Mouse (Mus musculus) left cerebral cortex, postnatal 36 days (tissue): ENCODE results near the gene Lactb. TPM values are rescaled to one million over a fixed set of nuclear protein-coding genes. Genes with fewer than 3 reads are reported as not detected.
A peak's percentile ranks its signal among the peaks of the same experiment; 100 is the strongest.
"Not testable (repeated sequence)": the region's sequence is repeated elsewhere in the genome, so short reads cannot be mapped to it uniquely, and the experiment has no call there.

Experiments used
- DNase-seq, 2 experiments: peaks; one replicate each; pipeline ENCODE4 v3.0.0; 2021 to 2022; ENCODE audit warnings: low spot score in 2 of 2, mixed read lengths in 1 of 2
- intact Hi-C: fragments of 180-260 bp; cut with DNase I; formaldehyde crosslinking; loops from one replicate; pipeline ENCODE4 v1.15.1; 2025
- total RNA-seq, 2 experiments: library from RNA; stranded (reverse); gene quantifications; 2 replicates each; pipeline ENCODE4 v1.2.3; 2021

Lactb gene
- total RNA-seq, 2 experiments from 2014 or later, result 18.8 to 19.0 TPM

DNA sequence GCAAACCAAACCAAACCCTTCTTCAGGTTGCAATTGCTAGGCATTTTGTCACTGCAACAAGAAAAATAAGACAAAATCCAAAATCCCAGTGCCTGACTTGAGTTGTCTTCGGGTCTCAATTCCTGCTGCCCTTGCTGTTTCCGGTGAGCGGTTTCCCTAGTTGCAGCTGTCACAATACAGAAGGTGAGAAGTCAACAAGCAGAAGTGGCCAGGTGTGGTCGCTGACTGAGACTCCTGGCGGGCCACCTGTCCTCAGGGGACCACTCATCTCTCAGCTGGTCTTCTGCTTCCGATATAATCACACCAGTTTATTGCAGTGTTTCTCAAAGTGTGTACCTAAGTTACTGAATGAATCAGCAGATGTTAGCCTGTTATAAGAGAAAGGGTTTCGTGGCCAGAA is 44.9 kb downstream of the Lactb start:
- intact Hi-C loops, result no loop called here
- no peak for DNase-seq

DNA sequence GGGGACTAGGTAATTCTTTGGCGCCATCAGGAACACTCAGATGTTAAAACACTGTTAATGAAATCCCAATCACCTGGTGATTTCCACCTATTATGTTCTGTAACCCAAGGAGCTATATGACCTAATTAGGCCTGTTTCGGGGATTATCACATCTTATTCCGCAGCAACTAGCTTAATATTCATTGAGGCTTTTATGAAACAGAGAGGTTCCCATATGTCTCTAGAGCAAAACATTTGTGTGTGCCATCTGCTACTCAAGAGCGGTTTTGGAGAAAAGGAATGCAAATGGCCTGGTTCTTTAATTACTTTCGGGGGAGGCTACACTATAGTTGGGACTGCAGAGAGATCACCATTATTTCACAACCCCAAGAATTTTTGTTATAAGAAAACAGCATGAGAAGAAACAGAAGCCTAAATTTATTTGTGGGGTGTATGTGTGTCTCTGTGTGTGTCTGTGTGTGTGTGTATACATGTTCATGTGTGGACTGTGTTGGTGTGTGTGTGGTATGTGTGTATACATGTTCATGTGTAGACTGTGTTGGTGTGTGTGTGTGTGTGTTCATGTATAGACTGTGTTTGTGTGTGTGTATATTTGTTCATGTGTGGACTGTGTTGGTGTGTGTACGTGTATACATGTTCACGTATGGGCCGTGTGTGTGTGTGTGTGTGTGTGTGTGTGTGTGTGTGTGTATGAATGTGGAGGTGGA is 47.4 kb downstream of the Lactb start:
- DNase-seq, result no peak
- intact Hi-C loops, result no loop called here

DNA sequence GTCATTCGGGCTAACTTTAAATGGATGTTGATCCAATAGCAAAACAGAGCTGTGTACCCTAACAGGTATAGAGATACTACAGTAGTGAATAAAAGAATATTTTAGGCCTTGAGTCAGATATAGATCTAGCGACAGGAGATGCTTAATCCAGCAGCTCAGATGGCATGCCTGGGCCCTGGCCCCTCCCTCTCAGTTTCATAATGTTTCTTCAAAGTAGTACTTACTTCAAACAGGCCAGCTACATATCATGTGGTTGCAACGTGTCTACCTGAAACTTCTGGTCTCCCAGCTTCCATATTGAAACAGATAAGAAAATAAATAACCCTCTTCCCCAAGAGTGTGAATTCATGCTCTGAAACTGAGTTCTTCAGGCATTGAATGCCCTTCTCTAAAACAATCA is 49.4 kb downstream of the Lactb start:
- intact Hi-C loops, result no loop called here
- DNase-seq, result no peak

DNA sequence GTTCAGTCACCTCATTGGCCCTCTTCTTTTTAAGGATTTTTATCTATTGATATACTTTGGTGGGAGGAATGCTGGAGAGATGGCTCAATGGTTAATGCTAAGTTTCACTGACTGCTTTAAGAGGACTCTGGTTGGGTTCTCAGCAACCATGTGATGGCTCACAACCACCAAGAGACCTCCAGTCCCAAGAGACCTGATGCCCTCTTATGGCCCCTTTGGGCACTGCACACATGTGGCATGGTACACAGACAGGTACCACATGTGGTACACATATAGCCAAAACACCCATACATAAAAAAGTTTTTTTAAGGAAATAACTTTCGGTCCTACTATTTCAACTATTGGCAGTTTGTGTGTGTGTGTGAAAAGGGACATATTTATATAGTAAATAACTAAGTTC is 53.2 kb downstream of the Lactb start:
- no peak for DNase-seq
- intact Hi-C loops, result no loop called here

DNA sequence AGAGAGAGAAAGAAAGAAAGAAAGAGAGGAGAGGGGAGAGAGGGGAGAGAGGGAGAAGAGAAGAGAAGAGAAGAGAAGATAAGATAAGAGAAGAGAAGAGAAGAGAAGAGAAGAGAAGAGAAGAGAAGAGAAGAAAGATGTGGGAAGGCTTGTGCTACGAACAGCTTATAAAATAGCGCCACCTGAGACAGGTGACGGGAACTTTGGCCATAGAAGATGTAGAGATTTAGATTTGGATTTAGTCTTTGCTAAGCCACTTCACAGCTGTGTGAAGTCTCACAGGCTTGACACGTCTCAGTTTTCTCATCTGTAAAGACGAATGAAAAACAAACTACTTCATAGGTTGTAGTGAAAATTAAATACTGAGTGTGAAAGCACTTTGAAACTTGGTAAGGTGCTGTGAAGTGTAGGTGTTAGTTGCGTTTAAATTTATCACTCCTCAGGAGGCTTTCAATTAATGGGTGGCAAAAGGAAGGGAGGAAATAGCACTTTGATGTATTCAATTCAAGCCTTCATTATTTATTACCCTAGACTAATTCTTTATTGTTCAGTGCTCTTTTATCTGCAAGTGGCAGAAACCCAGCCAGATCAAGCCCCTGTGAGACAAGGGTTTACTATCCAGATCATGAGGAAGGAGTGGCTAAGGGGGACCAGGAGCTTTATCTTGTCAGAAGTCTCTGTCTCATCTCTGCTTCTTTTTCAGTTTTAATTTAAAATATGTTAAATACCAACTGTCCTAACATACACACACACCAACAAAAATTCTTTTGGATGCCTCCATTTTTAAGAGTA is 54.6 kb downstream of the Lactb start:
- intact Hi-C loops, result no loop called here
- DNase-seq, result no peak

DNA sequence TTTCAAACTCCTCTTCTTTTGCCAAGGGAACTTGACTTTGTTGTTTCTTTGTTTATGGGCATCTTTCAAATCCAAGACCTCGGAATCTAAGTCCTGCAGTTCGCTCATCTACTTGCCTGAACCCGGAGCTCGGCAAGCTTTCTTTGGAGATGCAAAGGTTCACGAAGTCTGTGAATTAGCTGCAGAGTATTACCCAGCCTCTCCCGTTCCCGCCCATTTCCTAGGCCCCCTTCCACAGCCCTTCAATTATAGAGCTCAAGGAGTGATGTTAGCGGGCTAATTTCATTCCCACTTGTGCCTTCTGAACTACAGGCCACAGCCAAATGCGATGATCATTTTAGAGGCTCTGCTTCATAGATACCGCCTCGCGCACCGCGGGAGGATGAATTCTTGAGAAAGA is 55.3 kb downstream of the Lactb start:
- DNase-seq, result no peak
- intact Hi-C loops, result no loop called here

DNA sequence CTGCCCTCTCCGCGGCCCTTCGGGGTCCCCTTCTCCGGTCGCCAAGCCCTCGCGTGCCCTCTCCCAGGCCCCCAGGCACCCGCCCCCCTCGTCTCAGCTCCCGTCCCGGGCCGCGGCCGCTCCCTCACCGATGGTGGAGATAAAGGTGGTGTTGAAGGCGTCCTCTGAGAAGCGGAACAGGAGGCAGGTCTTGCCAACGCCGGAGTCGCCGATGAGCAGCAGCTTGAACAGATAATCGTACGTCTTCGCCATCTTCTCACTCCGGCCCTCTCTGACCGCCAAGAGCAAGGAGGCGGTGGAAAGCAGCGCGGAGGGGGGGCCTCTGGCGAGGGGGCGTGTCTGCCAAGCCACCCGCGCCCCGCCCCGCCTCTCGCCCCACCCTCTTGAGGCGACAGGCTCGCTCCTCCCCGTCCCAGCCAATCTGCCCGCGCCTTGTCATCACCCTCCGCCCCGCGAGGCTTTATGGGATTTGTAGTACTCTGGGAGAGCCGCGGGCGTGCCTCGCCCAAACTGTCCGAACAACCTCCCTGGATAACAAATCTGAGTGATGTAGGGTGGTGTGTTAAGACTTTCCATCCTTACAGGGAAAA is 55.8 kb downstream of the Lactb start, which contains the start of gene Rab8b:
Rab8b (minus strand) TSS at position 306 of the 590 bp plus-strand sequence.
- intact Hi-C loops, result no loop called here
- peak; percentile 95 to 96 for DNase-seq

DNA sequence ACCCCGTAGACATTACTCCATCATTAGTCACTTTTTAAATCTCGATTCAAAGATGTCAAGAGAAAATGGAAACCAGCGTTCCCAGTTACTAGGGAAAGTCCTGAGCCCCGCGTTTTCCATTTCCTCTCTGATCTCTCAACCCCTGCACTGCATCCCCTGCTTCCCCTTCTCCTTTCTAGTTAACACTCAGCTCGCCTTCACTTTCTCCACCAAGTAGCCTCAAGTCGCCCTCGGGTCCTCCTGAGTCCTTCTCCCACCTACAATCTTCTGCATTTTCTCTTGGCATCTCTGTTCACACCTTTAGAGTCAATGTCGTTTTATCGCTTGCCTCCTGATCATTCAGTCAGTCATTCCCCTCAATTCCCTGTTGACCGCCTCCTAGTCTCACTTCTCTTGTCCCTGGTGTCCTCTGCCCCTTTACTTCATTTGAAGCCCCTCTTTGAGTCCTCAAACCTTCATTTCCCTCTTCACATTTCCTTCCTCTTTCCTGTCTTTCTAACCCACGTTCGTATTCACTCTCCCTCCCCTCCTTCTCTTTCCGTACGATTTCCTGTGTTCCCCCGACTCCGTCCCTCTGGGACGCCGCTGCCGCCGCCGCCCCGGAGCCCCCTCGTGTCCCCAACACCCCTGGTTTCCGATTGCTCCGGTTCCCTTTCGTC is 56.5 kb downstream of the Lactb start:
- no peak for DNase-seq

DNA sequence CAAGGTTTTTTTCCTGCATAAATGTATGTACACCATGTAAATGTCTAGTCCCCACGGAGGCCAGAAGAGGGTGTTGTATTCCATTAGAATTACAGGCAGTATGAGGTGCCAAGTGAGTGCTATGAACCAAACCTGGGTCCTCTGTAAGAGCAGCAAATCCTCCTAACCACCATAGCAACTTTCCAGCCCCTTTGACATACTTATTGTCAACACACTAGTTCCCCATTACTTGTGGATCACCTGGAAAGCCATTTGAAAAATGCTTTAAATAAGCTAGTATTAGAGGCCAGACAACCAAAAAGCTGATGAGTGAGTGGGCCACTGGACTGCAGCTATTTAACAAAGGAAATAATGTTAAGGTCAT is 57.4 kb downstream of the Lactb start:
- intact Hi-C loops, result no loop called here
- peak in 1 of 2 experiments; percentile 1 for DNase-seq

More for the DNA sequence above, 56.5 kb downstream of the Lactb start:
- intact Hi-C loops, result no loop called here

DNA sequence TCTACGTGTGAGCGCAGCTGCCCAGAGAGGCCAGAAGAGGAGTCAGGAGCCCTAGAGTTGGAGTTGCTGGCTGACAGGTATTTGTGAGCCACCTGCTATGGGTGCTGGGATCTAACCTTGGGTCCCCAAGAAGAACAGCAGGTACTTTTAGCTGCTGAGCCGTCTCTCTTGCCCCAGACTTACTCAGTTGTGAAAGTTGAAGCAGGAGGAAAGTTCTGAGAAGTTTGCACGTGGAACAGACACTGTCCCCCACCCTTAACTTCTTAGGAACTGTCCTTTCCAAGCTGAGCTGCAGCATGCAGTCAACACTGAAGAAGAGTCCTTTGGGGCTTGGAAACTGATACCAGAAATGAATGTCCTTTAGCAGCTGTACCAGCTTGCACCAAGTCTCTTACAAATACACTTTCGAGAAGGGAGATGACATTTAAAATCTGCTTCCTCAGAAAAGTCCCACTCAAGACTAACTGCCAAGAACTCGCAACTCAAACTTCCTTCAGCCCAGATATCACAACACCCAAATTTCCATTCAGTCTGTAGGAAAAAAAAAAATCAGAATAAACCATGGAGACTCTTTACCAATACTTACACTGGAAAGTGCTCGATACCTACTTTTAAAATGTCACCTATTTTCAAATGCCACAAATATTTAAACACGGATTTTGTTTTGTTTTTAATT is 57.9 kb downstream of the Lactb start:
- DNase-seq, result no peak
- intact Hi-C loops, result no loop called here

DNA sequence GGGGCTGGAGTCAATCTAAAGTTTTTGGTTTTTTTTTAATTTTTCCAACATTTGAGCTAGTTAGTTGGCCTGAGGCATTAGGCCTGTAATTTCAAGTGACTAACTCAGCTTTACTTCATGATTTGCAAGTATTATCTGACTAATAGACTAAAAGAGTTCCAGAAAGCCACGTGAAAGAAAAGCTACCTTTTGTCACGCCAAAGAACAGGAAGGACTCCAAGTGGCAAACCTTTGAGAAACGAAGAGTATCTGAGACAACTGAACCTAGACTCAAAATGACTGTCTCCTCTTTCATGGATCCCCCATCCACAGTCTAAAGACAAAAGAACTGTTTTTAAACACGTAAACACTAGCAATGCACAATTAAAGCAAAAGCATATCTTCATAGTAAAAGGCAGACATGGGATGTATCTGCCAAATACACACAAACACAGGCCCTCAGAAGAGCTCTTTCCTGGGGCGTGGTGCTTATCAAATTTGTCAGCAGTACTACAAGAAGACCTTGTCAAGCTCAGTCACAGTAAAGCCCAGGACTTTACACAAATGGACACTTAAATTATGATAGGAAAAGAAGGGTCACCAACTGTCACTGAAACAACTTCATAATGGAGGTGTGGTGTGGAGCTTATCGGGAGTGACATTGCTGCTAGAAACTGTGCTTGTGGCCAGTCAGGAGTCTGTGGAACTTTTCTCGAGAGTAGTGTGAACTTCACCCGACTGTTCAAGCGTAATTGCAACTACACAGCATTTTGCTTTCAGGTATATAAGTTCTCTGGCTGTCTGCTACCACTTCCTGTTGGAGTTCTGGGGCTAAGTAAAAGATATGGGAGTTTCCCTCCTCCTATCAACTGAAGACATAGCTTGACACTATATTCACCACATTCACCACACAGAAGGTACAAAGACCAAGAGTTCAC is 59.2 kb downstream of the Lactb start:
- intact Hi-C loops, result no loop called here
- no peak for DNase-seq

DNA sequence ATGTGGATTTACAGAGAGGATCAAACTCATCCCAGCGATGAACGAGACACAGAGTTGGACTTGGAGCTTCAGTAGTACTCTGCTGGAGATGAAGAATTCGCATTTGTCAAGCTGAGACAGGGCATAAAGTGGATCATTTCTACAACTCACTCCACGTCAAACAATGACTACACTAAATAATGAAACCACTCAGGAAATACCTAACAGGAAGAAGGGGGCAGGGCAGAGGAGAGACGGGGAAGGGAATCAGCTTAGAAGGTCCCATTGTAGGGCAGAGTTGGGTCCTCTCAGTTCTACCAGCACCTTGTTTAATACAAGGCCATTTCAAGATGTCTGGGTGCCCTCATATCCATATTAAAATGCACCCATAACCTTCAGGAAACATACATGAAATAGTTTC is 59.9 kb downstream of the Lactb start:
- DNase-seq, result no peak
- intact Hi-C loops, result no loop called here

DNA sequence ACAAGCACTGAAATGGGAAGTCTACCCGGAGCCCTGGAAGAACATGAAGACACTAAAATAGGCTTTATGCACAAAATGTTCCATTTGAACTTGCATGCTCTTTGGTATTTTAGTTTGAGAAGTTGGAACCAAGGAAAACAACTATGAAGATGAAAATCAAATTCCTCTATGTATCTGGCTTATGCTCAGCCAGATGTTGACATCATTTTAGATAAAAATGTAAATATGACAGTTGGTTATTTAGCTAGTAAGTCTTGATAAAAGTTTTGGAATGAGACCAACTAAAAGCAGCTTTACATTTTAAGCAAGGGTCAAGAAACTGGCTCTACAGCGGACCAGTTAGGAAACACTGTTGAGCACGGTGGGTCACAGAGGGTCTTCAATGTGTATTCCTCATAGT is 60.7 kb downstream of the Lactb start:
- DNase-seq, result no peak
- intact Hi-C loops, result no loop called here

DNA sequence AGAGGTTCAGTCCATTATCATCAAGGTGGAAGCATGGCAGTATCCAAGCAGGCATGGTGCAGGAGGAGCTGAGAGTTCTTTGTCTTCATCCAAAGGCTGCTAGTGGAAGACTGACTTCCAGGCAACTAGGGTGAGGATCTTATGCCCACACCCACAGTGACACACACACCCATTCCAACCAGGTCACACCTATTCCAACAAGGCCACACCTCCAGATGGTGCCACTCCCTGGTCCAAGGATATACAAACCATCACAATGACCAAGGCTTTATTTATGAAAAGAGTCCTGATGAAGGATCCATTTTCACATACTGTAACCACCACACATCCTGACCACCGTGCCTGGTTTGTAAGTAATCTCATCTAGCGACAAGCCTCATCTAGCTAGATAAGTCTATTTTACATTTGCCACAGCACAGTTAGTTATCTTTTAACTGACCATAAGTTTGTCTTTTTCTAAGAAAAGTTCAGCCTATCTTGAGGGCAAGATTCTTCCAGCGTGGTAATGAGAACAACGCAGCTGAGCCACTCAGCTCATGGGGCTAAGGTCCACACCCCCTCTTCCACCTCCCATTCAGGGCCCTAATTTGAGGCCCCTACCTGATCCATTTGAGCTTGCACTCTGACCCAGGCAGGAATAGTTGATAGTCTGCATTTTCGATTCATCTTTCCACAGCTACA is 61.9 kb downstream of the Lactb start:
- intact Hi-C loops, DNase-seq: not testable (repeated sequence)

DNA sequence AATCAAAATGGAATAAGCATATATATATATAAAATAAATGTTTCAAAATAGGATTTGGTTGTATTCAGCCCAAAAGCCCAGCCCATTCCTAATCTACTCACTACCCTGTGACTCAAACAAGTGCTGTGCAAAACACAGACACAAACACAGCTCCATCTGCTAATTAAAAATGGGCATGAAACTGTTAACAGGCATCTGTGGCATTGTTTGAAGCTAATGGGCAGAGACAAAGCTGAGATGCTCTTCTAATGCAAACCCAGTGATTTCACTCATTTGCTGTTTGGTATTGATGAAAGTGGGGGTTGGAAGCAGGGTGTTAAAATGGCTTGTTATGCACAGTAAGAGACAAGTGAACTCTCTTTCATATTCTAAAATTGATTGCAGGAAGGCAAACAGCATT is 63.0 kb downstream of the Lactb start:
- DNase-seq, result no peak
- intact Hi-C loops, result no loop called here

DNA sequence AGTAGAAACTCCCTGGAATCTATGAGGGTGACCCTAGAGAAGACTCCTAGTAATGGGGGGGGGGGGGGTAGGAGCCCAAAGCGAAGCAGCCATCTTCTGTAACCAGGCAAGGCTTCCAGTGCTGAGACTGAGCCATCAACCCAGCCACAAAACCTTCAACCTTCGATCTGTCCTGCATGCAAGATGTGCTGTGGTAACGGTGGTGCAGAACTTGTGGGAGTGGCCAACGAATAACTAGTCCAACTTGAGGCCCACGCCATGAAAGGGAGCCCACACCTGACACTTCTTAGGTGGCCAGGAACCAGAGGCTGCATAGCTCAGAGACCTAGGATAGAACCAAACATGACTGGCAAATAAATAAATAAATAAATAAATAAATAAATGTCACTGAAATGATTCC is 64.6 kb downstream of the Lactb start:
- no peak for DNase-seq
- intact Hi-C loops, result no loop called here

DNA sequence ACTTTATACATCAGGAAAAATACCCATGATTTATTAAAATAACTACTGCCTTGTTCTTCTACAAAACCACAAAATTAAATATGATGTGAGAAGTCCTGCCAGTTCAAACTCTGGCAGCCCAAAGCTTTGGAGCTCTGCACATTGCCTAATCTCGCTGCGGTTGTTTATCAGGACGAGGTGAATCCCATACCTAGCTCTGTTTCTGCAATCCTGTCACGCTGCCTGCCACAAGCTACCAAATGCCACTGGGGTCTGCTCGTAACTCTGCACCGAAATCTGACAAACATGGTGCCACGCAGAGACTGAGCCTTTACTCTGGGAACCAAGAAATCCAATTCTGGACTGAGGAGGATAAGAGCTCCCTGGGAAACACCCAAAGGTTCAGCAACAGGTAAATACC is 65.4 kb downstream of the Lactb start:
- intact Hi-C loops, result no loop called here
- no peak for DNase-seq

DNA sequence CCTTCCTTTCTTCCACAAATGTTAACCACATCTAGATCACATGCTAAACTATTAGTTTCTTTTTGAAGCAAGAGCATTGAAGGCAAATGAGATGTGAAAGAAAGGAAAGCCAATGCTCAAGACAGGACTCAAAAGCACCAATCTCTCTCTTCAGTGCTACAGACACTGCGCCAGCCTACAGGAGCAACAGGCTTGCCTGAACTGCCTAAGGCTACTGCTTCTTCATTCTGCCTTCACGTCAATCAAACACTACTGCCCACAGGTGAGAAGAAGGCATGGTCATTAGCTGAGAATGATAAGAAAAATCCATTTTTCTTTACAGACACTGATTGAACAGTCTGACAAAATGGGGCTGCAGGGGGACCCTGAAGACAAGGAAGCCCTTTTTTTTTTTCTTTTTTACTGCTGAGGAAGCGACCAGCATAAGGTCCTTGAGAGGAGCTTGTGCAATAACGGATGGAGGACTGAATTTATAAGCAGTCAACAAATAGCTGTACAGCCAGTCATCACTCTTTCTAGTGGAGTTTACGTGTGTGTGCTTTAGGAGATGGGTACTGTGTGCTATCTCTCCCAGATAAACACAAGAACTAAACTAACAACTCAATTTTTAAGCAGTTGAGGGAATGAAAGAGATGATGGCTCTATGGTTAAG is 67.4 kb downstream of the Lactb start:
- DNase-seq, result no peak
- intact Hi-C loops, result no loop called here
